Mouse (Mus musculus) left cerebral cortex, adult 11 months (tissue): Measurements from ENCODE around the gene Galnt2.

Experiments
- DNase-seq: peaks from one replicate; pipeline ENCODE4 v3.0.0; 2022; ENCODE audit warnings: low spot score

Galnt2 gene

DNA sequence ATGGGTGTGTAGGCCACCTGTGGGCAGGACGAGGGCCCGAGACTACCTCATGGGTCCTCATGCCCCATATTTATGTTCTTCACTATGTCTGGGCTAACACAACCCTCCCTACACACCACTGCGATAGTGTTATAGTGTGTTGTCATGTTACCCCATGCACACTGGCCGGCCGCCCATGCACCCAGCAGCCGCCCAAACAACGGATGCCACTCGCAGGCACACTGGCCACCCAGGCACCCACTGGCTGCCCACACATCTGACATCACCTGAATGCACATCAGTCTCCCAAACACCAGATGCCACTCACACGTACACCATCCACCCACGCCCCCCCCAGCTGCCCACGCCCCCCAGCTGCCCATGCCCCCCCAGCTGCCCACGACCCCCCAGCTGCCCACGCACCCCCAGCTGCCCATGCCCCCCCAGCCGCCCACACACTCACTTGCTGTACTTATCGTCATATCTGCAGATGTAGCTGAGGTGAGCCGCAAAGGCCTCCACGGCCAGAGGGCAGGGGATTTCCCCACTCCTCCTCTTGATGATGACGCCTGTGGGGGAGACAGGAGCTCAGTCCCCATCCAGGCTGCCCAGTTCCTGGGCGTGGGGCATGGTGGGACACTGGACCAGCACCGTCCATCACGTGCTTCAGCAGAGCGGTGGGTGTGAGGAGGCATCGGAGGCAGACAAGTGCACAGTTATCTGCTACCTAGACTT, 140.4 kb downstream of the Galnt2 start:
- no peak for DNase-seq

- no peak for DNase-seq
Observed at GRCm38 (mm10) chr8:124373753-124374152, 142.6 kb downstream of the Galnt2 start.

DNA sequence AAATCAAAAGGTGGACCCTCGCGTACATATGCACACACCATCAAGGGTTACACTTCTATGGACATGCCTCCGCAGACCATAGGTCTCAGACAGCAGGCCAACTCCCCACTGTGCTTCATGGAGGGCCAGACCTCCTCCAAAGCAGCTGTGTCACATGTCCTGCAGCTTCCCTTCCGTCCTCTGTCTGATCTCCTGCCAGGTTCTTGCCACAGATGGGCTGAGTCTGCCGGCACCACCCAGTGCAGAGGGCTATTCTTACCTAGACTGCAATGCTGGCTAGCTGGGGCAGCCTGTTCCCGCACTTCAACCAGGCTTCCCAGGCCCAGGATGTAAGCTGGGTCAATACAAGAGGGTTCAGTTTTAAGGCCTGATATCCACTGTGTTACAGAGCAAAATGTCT, 144.0 kb downstream of the Galnt2 start:
- no peak for DNase-seq

GRCm38 (mm10) chr8:124375727-124376126, 144.5 kb downstream of the Galnt2 start:
- DNase-seq: no peak

DNA sequence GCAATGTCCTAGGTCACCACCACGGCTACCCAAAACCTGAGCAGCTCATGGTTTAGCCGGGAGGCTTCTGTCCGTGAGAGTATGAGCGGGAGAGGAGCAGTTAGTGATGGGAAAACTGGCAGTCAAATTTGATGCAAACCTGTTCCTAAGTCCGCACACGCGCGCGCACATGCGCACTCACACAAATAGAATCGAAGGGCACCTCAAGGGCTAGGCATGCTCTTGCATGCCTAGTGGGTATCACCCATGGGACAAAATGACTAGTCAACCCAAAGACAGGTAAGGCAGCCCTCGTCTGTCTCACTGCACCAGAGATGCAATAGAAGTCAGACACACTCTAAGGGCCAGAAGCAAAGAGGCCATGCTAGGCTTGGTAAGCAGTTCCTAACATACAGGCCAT, 145.2 kb downstream of the Galnt2 start:
- DNase-seq: no peak

DNA sequence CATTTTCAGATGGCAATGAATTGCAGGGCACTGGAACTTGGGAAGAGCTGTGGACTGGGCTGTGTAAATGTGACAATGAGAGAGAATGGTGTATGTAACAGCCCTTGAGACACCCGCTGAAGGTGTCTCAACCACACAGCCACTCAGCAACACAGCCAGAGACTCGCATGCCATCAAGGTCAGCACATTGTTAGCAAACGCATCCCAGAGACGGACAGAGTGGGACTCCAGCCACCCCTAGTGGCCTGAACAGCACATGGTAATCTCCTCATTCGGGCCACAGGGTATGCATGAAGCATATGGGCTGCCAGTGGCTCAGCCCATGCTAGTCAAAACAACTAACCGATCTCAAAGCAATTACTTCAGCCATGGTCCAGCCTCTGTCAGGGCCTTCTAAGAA, 148.1 kb downstream of the Galnt2 start:
- no peak for DNase-seq

- no peak for DNase-seq
Observed at GRCm38 (mm10) chr8:124382235-124382634, 151.0 kb downstream of the Galnt2 start.

DNA sequence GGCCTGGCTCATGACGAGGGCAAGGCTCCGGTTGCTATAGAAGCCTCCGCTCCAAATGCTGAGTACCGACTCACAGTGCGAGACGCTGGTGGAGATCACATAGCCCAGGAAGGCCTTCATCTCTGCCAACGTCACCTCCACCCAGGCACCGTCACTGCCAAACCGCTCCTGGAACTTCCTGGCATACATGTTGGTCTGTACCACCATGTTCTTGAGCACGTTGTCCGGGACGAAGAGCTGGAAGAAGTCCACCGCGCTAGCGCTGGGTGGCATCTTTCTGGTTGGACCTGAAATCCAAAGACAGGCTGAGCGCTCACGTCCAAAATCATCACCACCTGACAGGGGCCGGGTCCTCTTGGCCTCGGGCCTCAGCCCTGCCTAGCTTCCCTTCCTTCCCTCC, 153.1 kb downstream of the Galnt2 start:
- DNase-seq: no peak

DNA sequence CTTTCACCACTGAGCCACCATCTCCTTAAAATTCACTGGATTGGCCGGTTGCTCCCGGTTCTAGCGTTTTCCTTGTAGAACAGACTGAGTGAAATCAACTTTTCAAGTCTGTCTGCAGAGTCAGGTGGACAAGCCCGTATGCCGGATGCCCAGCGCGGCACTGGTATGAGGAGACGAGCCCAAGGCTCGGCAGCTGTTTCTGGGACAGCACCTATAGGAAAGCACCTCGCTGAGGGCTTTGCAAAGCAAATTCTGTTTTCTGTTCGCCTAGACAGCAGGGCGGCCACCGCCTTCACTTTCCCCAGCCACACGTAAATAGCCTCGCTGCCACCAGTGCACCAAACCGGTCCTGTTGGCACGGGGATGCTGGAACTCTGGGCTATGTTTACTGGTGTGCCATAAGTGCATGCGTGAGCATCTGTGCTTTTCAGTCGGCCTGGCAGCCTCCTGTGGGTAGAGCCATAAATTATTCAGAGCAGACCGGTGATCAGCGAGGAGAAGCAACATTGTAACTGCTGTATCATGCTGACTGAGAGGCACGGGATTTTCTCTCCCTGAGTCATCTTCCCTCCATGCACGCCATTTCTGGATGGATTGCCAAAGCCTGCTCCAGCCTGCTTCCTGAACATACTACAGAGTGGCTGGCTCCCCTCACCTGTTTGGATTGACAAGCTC, 155.2 kb downstream of the Galnt2 start:
- peak; percentile 61 for DNase-seq

DNA sequence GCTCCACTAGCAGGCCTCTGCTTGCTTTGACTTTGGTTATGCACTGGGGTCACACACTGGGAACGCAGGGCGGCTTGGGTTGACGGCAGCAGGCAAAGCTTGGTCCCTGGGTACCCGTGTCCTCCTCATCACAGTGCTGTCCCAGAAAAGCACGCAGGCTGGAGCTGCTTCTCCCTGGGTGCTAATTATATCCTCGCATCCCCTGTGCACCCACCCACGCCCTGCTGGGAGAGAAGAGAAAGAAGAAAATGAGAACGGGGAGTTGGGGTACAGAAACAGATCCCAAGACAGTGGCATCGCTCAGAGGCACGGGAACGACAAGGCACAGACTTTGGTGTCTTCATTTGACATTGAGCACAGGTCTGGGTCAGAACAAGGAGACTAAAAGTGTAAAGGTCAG, 158.3 kb downstream of the Galnt2 start:
- peak; percentile 84 for DNase-seq

DNA sequence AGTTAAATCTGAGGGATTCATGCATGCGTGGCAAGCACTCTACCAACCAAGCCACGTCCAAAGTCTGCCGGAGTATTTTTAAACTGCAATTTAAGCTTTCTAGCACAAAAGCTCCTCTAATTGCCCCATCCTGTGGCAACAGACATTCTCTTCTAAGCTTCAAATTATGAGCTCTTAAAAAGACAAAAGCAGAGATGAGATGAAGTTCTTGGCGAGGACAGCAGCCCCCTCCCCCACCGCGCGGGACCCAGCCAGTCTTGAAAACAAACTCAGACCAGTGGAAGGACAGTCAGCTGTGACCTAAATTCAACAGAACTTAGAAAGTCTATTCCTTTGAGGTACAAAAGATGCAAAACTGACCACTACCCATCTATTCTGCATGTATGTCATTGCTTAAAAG, 160.0 kb downstream of the Galnt2 start:
- no peak for DNase-seq

DNA sequence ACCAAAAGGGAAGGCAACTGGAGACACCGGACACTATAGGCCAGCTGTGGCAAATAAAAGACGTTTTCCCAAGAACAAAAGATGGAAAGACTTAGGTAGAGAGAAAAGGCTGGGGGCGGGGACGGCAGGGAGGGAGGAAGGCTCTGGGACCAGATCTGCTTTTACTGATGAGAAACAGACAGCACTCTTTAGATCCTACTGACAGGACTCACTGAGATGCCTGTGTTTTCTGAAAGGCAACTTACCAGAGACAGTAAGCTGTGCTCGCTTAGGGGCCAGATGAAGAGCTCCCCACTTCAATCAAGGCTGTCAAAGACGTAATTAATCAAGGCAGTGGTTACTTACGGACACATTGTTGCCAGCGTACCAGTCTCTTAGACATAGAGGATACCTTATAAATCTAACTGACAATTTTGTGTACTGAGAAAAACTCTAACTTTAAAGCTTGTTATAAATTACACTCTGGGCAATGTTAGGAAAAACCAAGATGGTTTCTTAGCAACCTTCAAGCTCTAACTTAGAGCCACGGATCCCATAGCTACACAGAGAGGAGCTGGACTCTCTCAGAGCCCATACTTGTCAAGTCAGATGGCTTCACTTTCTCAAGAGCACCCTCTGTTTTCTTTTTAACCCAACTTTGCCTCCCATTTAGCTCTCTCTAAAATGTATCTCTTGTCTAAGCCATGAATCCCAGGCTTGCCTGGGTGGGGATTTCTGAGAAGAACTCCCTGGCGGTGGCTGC, 161.3 kb downstream of the Galnt2 start:
- no peak for DNase-seq

DNA sequence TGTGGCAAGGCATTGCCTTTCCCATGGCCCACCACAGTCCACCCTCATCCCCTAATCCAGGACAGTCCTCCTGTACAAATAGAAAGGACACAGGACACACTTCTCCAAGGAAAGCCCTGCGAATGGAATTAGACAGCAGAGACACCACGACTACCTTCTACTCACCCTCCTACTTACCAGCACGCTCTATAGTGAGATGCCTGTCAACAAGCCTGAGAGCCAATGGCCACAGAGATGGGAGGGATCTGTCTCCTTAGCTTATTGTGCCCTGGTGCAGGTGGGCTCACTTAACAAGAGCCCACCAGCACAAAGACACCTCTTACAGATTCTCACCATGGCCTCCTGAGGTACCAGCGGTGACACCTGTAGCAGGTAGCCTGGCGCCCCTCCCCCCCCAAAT, 161.8 kb downstream of the Galnt2 start:
- no peak for DNase-seq

DNA sequence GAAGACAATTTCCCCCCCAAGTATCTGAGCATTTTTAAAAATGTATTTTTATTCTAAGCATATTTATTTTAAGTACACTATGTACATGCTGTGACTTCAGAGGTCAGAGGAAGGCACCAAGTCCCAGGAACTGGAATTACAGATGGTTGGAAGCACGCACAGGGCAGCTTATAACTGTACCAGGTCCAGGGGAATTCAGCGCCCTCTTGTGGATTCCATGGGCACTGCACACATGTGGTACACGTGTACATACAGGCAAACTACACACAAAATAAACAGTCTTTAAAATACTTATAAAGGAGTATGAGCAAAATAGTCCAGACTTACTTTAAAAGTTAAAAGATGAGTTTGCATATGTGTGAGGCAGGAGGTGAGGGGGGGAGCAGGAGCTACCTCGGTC, 162.7 kb downstream of the Galnt2 start:
- no peak for DNase-seq

DNA sequence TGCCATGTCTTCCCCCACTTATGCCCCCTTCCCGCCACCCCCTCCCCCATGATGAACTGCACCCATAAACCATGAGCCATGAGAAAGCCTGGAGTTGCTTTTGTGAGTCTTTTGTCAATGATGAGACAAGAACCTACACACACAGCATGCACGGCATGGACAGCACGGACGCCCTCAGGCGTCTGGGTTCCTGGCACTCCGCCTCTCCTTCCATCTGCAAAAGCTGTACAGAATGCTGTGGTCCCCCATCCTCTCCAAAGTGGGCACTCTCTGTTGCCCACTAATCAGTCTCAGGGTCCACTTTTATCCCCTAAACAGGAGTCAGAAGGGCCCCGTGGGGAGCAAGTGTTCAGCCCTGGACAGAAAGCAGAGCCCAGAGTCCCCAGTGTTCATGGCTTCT, 163.8 kb downstream of the Galnt2 start:
- no peak for DNase-seq
